Mouse (Mus musculus) neural tube, embryonic 13.5 days (tissue): ENCODE measurements around the gene Ogg1. TPM values are rescaled to one million over a fixed set of nuclear protein-coding genes. Genes with fewer than 3 reads are reported as not detected.

Source experiments
- ATAC-seq: fragments of 200-750 bp; cut with Nextera tagmentation; 2 replicates; pipeline ENCODE4 v1.8.0; 2017; ENCODE audit warnings: low read depth, mild to moderate bottlenecking, moderate TSS enrichment, moderate library complexity
- H3K27ac ChIP-seq: fragments of 300-500 bp; sonication (generic); replicated peaks from 2 replicates; pipeline ENCODE4 v1.5.1; 2015; ENCODE audit warnings: moderate library complexity, mild to moderate bottlenecking, inconsistent platforms
- H3K27me3 ChIP-seq: fragments of 300-500 bp; sonication (generic); 2 replicates; pipeline ENCODE4 v1.6.1; 2015; ENCODE audit warnings: mild to moderate bottlenecking, inconsistent platforms
- H3K36me3 ChIP-seq: fragments of 300-500 bp; sonication (generic); 2 replicates; pipeline ENCODE4 v1.6.1; 2015; ENCODE audit warnings: mild to moderate bottlenecking, inconsistent platforms
- H3K4me1 ChIP-seq: fragments of 300-500 bp; sonication (generic); replicated peaks from 2 replicates; pipeline ENCODE4 v1.6.1; 2015; ENCODE audit warnings: inconsistent platforms
- H3K4me2 ChIP-seq: fragments of 300-500 bp; sonication (generic); 2 replicates; pipeline ENCODE4 v1.6.1; 2015; ENCODE audit warnings: inconsistent platforms, mild to moderate bottlenecking, moderate library complexity
- H3K4me3 ChIP-seq: fragments of 300-500 bp; sonication (generic); 2 replicates; pipeline ENCODE4 v1.5.1; 2015; ENCODE audit warnings: mild to moderate bottlenecking, inconsistent platforms
- H3K9ac ChIP-seq: fragments of 300-500 bp; sonication (generic); 2 replicates; pipeline ENCODE4 v1.6.1; 2015; ENCODE audit warnings: moderate library complexity, mild to moderate bottlenecking, inconsistent platforms
- H3K9me3 ChIP-seq: fragments of 300-500 bp; sonication (generic); 2 replicates; pipeline ENCODE4 v1.6.1; 2016; ENCODE audit warnings: inconsistent platforms
- WGBS: fragments of 180-500 bp; shearing (Covaris S2); methylation state at CpG from one replicate; pipeline ENCODE4 v1.1.7; 2015; 5-methylcytosine and 5-hydroxymethylcytosine counted together
- polyA plus RNA-seq: library from polyadenylated mRNA; unstranded; fragments of >200 nt; fragmentation: Nextera tagmentation; extraction: Ambion mirVana; gene quantifications from 2 replicates; pipeline ENCODE4 v1.2.1, GENCODE M21; 2015

Gene Ogg1
- polyA plus RNA-seq, 1 experiment from 2014 or later: 10.2 TPM

DNA sequence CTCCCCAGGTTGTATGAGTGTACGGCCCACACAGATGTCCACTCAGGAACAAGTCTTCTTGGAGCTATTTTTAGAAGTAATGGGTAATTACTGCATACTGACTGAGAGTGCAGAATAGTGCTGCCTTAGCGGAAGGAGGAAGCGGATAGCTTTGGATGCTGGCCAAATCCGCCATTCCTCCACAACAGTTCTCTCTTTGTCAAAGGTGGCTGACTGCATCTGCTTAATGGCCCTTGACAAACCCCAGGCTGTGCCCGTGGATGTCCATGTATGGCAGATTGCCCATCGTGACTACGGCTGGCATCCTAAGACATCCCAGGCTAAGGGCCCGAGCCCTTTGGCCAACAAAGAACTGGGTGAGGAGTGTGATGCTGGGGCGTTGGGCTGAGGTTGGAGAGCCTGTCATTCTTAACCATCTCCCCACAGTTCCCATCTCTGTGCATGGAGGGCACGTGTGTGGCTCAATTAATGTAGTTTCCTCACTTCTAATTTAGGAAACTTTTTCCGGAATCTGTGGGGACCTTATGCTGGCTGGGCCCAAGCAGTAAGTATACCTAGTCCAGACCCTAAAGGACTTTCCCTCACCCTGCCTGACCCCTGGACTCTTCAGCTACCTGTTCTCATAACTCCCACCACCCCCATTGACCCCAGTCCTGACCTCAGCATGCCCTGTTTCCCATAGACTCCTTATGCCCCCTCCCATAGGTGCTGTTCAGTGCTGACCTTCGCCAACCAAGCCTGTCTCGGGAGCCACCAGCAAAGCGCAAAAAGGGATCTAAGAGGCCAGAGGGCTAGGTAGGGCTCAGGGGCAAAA lies 6.6 kb downstream of the Ogg1 start:
- ATAC-seq: peak; percentile 73; the same call in 1 of the 2 replicates
- H3K36me3 ChIP-seq: peaks cover 78% of the 10 kb centered on the region
- H3K4me1 ChIP-seq: peaks cover 12% of the 10 kb centered on the region
- H3K27ac ChIP-seq: peak overlapping the region; percentile 75
- no peaks in the 10 kb centered on the region for H3K9me3 ChIP-seq
- no peak overlapping the region for H3K4me3 ChIP-seq
- H3K9ac ChIP-seq: no peak overlapping the region
- WGBS: 58% methylated on average over 14 of the region's 14 CpGs
- no peak overlapping the region; the same call in 1 of the 2 replicates for H3K4me2 ChIP-seq
- no peaks in the 10 kb centered on the region for H3K27me3 ChIP-seq

DNA sequence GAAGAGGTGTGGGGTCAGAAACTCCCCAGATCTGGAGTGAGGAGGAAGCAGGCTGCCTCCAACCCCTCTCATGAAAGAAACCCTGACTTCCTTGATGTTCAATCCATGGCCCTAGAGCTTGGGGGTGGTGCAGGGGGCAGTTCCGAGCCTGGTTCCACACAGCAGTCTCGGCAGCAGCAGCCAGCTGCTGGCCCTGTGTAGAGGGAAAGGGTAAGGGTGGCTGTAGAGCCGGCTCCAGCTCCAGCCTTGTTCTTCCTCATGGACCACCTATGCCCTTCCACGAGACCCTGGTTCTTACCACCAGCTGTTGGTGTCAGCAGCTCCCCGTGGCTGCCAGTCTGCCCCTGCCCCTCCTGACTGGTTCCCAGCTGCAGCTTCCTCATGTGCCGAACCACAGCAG lies 7.4 kb downstream of the Ogg1 start:
- H3K9me3 ChIP-seq: no peaks in the 10 kb centered on the region
- WGBS: 64% methylated on average over 6 of the region's 6 CpGs
- peaks cover 12% of the 10 kb centered on the region for H3K4me1 ChIP-seq
- peaks cover 82% of the 10 kb centered on the region for H3K36me3 ChIP-seq
- no peaks in the 10 kb centered on the region for H3K27me3 ChIP-seq
- no peak overlapping the region for H3K9ac ChIP-seq
- no peak overlapping the region for H3K27ac ChIP-seq
- no peak overlapping the region for H3K4me2 ChIP-seq
- no peak overlapping the region for H3K4me3 ChIP-seq
- ATAC-seq: no peak

DNA sequence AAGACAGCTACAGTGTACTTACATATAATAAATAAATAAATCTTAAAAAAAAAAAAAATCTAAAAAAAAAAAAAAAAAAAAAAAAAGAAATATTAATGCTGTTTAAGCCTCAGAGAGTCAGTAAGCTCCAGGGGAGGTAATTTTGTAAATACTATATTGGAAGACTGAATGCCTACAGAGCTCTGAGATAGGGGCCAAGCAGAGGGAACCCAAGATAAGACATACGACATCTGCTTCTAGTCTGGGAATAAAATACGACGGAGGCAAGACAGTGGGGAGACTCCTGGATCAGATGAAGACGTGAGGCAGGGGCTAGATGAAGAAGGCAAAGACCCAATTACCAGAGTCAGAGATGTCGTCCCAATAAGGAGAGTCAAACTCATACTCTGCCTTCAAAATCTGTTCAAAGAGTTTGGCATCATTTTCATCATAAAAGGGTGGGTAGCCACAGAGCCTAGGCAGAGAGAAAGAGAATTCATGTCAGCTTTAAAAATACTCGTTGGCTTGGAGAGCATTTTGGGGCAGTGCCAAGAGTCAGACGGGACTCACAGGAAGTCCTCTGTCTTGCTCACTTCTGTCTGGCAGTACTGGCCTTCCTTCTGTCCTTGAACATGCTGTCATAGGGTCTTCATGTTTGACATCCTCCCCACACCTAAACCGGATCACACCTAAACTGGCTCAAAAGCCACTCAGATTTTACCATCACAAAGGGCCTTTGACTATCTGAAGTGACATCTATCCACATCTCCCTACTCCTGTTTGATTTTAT lies 10.3 kb downstream of the Ogg1 start:
- Histone ChIP-seq H3K36me3 (peaks cover 76% of the 10 kb centered on the region), H3K27ac (no peak overlapping the region), H3K9ac (no peak overlapping the region), H3K27me3 (no peaks in the 10 kb centered on the region), H3K9me3 (no peaks in the 10 kb centered on the region), H3K4me2 (no peak overlapping the region), H3K4me3 (no peak overlapping the region), H3K4me1 (peaks cover 20% of the 10 kb centered on the region)
- ATAC-seq: no peak
- 72% methylated on average over 8 of the region's 8 CpGs for WGBS

DNA sequence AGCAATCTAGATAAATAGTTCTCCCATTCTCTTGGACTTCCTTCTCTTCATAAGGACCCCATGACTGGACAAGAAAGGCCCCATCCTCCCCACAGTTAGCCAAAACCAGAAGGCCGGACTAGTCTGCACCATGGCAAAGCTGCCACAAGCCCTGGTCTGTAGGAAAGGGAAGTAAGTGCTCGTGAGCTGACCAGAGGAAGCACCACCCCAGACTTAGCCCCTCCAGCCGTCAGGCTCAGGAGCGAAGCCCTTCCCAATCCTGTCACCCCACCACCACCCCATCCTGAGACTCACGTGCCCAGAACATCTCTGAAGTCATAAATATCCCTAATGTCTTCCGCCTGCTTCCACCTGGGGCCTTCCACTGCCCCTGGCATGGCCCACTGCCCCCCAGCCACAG lies 14.8 kb downstream of the Ogg1 start:
- Histone ChIP-seq H3K27ac (no peak overlapping the region), H3K9me3 (no peaks in the 10 kb centered on the region), H3K4me2 (peak overlapping the region; percentile 30; the same call in 1 of the 2 replicates), H3K27me3 (no peaks in the 10 kb centered on the region), H3K36me3 (peaks cover 35% of the 10 kb centered on the region), H3K9ac (no peak overlapping the region), H3K4me3 (no peak overlapping the region), H3K4me1 (peaks cover 32% of the 10 kb centered on the region)
- WGBS: 83% methylated on average over 6 of the region's 6 CpGs
- no peak for ATAC-seq

DNA sequence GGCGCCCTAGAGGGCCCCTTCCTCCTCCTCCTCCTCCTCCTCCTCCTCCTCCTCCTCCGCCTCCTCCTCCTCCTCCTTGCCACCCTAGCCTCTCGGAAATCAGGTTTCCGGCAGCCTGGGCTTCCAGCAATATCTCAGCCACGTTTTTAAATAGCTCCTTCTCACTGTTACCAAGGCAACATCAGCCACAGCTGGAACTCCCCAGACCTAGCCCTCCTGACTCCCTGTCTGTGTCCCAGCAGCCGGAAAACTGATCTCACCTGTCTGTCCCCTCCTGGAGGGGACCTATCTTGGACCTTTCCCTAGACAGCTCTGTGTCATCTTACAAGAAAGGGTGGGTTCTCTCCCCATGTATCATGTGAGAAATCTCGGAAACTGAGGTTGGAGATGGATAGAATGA lies 15.5 kb downstream of the Ogg1 start:
- Histone ChIP-seq H3K27ac (no peak overlapping the region), H3K9ac (peak overlapping the region; percentile 78), H3K4me3 (peak overlapping the region; percentile 51), H3K4me2 (peak overlapping the region; percentile 68), H3K9me3 (no peaks in the 10 kb centered on the region), H3K36me3 (peaks cover 31% of the 10 kb centered on the region), H3K4me1 (peaks cover 32% of the 10 kb centered on the region), H3K27me3 (no peaks in the 10 kb centered on the region)
- 43% methylated on average over 4 of the region's 7 CpGs for WGBS
- ATAC-seq: no peak

DNA sequence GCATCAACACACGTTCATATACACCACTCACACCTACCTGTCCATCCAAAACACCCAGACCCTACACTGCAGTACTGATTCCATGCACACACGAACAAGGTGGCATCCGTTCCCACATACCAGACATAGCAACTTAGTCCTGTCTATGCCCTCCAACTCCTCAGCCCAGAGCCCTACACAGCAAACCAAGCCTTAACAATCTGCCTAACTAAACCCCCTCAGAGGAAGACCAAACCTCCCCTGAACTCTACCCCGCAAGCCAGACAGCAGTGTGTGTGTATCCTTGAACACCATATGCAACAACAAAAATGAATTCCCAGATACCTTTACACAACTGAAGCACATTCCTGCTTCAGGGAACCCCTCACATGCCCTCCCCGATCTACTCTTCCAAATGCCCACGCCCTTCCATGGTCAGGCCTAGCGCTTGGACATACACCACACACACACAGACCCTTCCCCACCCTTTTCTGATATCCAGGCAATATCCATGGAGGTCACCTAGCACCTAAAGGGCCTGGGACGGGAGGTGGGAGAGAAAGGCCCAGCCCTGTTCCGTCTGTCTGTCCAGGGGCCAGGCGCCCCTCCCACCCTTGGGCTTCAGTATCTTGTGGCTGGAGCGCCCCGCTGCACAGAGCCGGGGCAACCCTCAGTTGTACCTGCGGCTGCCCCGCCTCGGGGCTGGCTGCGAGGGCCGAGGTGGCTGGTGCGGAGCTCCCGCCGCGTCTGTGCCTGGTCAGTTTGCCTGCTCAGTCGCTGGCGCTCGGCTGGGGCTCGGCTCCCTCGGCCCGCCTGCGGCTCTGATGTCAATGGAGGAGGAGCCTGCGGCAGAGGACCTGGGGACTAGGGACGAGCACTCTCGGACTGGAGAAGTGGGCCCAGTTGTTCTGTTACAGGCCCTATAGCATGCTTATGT lies 16.7 kb downstream of the Ogg1 start, which contains the start of gene Camk1:
Camk1 (minus strand) TSS at position 808 of the 916 bp plus-strand sequence.
- Histone ChIP-seq H3K36me3 (peaks cover 20% of the 10 kb centered on the region; the same call in 1 of the 2 replicates), H3K4me1 (peaks cover 32% of the 10 kb centered on the region), H3K27me3 (0 out of 2 replicates have a peak, but pooled peaks cover 3% of the 10 kb centered on the region), H3K4me3 (peak within 1 kb of the TSS; percentile 51), H3K9me3 (no peaks in the 10 kb centered on the region), H3K27ac (0 out of 2 replicates have a peak within 1 kb of the TSS, but pooled peaks have one; percentile 38), H3K4me2 (peak within 1 kb of the TSS; percentile 68), H3K9ac (peak within 1 kb of the TSS; percentile 78)
- ATAC-seq: peak; percentile 80
- WGBS: 17% methylated on average over 32 of the region's 32 CpGs

DNA sequence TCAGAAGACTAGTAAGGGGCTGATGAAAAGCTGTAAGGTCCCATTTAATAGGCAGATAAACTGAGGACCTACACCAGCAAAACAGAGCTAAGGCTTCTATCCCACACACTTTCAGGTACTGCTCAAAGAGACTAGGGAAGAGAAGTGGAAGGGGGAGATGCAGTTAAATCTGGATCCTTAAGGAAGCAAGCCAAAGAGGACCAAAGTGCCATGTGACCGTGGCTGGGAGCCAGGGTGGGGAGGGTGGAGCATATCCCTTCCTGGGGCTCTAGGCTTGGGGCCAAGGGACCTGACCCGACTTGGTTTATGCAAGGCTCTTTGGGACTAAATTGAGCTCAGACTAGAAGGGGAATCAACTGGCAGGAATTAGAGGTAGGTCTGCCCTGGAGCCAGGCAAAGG lies 17.5 kb downstream of the Ogg1 start:
- no peak; the same call in 1 of the 2 replicates for ATAC-seq
- H3K27ac ChIP-seq: no peak overlapping the region

DNA sequence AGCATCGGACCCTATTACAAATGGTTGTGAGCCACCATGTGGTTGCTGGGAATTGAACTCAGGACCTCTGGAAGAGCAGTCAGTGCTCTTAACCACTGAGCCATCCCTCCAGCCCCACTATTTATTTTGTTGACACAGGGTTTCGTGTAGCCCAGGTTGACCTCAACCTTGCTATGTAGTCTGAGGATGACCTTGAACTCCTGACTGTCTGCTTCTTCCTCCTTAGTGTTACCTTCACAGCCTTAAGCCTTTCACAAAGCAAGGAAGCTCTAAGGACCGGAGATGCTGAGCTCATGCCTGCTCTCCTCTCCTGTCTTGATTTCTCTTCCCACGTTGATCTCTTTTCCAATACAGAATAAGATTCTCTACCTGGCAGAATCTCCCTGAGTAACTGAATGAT lies 20.1 kb downstream of the Ogg1 start:
- Histone ChIP-seq H3K36me3 (no peaks in the 10 kb centered on the region), H3K27ac (no peak overlapping the region), H3K4me3 (no peak overlapping the region), H3K9ac (no peak overlapping the region), H3K4me2 (no peak overlapping the region), H3K9me3 (no peaks in the 10 kb centered on the region), H3K4me1 (peaks cover 25% of the 10 kb centered on the region), H3K27me3 (0 out of 2 replicates have a peak, but pooled peaks cover 3% of the 10 kb centered on the region)
- 81% methylated on average over 4 of the region's 4 CpGs for WGBS
- ATAC-seq: no peak

More for the DNA sequence above, 17.5 kb downstream of the Ogg1 start:
- Histone ChIP-seq H3K27me3 (0 out of 2 replicates have a peak, but pooled peaks cover 3% of the 10 kb centered on the region), H3K36me3 (peaks cover 12% of the 10 kb centered on the region; the same call in 1 of the 2 replicates), H3K4me2 (peak overlapping the region; percentile 68; the same call in 1 of the 2 replicates), H3K4me3 (peak overlapping the region; percentile 51; the same call in 1 of the 2 replicates), H3K9ac (peak overlapping the region; percentile 78; the same call in 1 of the 2 replicates), H3K9me3 (no peaks in the 10 kb centered on the region), H3K4me1 (peaks cover 32% of the 10 kb centered on the region)
- WGBS: 50% methylated on average over 2 of the region's 2 CpGs

DNA sequence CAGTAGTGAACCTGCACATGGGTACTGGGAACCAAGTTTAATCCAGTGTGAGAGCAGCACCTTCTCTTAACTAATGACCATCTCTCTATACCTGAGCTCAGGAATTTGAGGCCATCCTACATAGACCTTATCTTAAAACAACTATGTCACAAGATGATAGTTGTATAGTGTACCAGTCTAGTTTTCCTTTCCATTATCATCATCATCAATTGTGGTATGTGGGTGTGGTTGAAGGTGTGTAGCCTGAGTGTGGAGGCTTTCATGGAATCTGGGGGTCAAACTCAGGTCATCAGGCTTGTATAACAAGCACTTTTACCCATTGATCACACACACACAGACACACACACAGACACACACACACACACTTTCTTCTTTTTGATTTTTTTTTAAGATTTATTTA lies 23.8 kb downstream of the Ogg1 start:
- H3K4me3 ChIP-seq: no peak overlapping the region
- no peak for ATAC-seq
- 0 out of 2 replicates have a peak, but pooled peaks cover 3% of the 10 kb centered on the region for H3K27me3 ChIP-seq
- no peaks in the 10 kb centered on the region for H3K4me1 ChIP-seq
- H3K9me3 ChIP-seq: no peaks in the 10 kb centered on the region
- H3K4me2 ChIP-seq: no peak overlapping the region
- H3K9ac ChIP-seq: no peak overlapping the region
- H3K27ac ChIP-seq: no peak overlapping the region
- no peaks in the 10 kb centered on the region for H3K36me3 ChIP-seq

DNA sequence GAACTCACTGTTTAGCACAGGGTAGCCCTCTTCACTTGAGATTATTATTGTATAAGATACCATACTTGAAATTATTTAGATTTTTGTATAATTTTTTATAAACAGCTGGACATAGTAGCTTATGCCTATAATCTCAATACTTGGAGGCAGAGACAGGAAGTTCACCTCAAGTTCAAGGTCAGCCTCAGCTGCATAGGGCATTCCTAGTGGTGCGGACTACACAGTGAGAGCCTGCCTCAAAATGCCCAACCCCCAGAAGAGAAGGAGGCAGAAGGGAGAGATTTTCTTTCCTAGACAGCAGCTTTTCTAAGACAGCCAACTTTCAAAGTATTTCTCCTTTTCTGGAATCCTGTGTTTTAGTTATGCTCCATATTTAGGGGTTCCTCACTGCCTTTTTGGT lies 24.4 kb downstream of the Ogg1 start:
- H3K9me3 ChIP-seq: no peaks in the 10 kb centered on the region
- no peak for ATAC-seq

DNA sequence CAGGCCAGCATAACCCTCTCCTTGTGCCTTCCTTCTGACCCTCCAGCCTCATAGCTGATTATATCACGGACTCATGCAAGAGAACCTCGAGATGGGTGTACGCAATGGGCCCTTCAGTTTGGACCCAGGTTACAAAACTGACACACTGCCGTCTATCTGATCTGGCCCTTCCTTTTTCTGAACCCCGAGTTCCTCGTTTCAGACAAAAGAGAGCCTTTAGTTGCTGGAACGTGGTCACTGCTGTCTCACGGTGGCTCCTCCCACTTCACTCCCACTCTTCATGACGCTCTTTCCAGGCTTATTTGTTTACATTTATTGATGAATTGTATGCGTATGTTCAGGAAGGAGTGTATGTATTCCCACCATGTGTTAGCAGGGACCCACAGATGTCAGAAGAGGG lies 24.9 kb downstream of the Ogg1 start:
- H3K4me1 ChIP-seq: no peaks in the 10 kb centered on the region
- no peak overlapping the region for H3K4me2 ChIP-seq
- H3K9ac ChIP-seq: no peak overlapping the region
- H3K27ac ChIP-seq: no peak overlapping the region
- 0 out of 2 replicates have a peak, but pooled peaks cover 3% of the 10 kb centered on the region for H3K27me3 ChIP-seq
- no peak overlapping the region for H3K4me3 ChIP-seq
- no peak for ATAC-seq
- H3K36me3 ChIP-seq: no peaks in the 10 kb centered on the region
- 63% methylated on average over 10 of the region's 10 CpGs for WGBS
- no peaks in the 10 kb centered on the region for H3K9me3 ChIP-seq

More for the DNA sequence above, 24.4 kb downstream of the Ogg1 start:
- Histone ChIP-seq H3K27ac (no peak overlapping the region), H3K4me3 (no peak overlapping the region), H3K9ac (no peak overlapping the region), H3K4me1 (no peaks in the 10 kb centered on the region), H3K27me3 (0 out of 2 replicates have a peak, but pooled peaks cover 3% of the 10 kb centered on the region), H3K4me2 (no peak overlapping the region), H3K36me3 (no peaks in the 10 kb centered on the region)
- WGBS: 100% methylated on average over 1 of the region's 1 CpGs
